Mouse (Mus musculus): ENCODE measurements around the gene Map2k6. TPM values are rescaled to one million over a fixed set of nuclear protein-coding genes. Genes with fewer than 3 reads are reported as not detected.

Map2k6 gene
- polyA plus RNA-seq, 1 experiment from 2014 or later = 4.2 TPM

- Histone ChIP-seq H3K9me3 (ENCODE audit: low read length) (no peaks in the 10 kb centered on the region), H3K36me3 (replicated peaks; ENCODE audit: insufficient read depth, low read length) (no peaks in the 10 kb centered on the region), H3K4me3 (ENCODE audit: low read depth, low read length) (peak overlapping the region; percentile 25), H3K9ac (replicated peaks) (no peak overlapping the region; the same call in 1 of the 2 replicates), H3K4me2 (ENCODE audit: low read depth, low read length) (peak overlapping the region; percentile 66), H3K4me1 (ENCODE audit: insufficient read depth) (no peaks in the 10 kb centered on the region), H3K27ac (ENCODE audit: low read depth) (peak overlapping the region; percentile 86), H3K27me3 (ENCODE audit: insufficient read depth, low read length) (no peaks in the 10 kb centered on the region)
- WGBS (ENCODE audit: insufficient replicate concordance) = 17% methylated on average over 15 of the region's 15 CpGs
- TF ChIP-seq EP300 (IDR thresholded peaks at IDR 0.05; ENCODE audit: low read depth) = no peak
- TF ChIP-seq CTCF (IDR thresholded peaks at IDR 0.05; ENCODE audit: low read depth) = no peak
- no peak for DNase-seq
- peak; percentile 43 for ATAC-seq
Observed at GRCm38 (mm10) chr11:110380310-110380668, 18.6 kb upstream of the Map2k6 start.

- no peaks in the 10 kb centered on the region for H3K4me1 ChIP-seq (ENCODE audit: insufficient read depth)
- DNase-seq (no peak), ATAC-seq (no peak)
- no peak for TF ChIP-seq CTCF (IDR thresholded peaks at IDR 0.05; ENCODE audit: low read depth)
- TF ChIP-seq EP300 (IDR thresholded peaks at IDR 0.05; ENCODE audit: low read depth) = no peak
- no peaks in the 10 kb centered on the region for H3K9me3 ChIP-seq (ENCODE audit: low read length)
- no peak overlapping the region for H3K4me2 ChIP-seq (ENCODE audit: low read depth, low read length)
- no peak overlapping the region for H3K4me3 ChIP-seq (ENCODE audit: low read depth, low read length)
- H3K9ac ChIP-seq (replicated peaks) = no peak overlapping the region
- H3K27me3 ChIP-seq (ENCODE audit: insufficient read depth, low read length) = no peaks in the 10 kb centered on the region
- WGBS (ENCODE audit: insufficient replicate concordance) = 71% methylated on average over 2 of the region's 2 CpGs
- H3K27ac ChIP-seq (ENCODE audit: low read depth) = no peak overlapping the region
- no peaks in the 10 kb centered on the region for H3K36me3 ChIP-seq (replicated peaks; ENCODE audit: insufficient read depth, low read length)
Observed at GRCm38 (mm10) chr11:110385487-110385886, 13.4 kb upstream of the Map2k6 start.

- H3K27me3 ChIP-seq (ENCODE audit: insufficient read depth, low read length) = no peaks in the 10 kb centered on the region
- ATAC-seq = no peak
Observed at GRCm38 (mm10) chr11:110392763-110393162, 6.2 kb upstream of the Map2k6 start.

GRCm38 (mm10) chr11:110394788-110395452 lies 4.0 kb upstream of the Map2k6 start:
- ATAC-seq (no peak), DNase-seq (no peak)
- Histone ChIP-seq H3K9me3 (ENCODE audit: low read length) (peaks cover 5% of the 10 kb centered on the region), H3K4me2 (ENCODE audit: low read depth, low read length) (no peak overlapping the region), H3K9ac (replicated peaks) (no peak overlapping the region), H3K27ac (ENCODE audit: low read depth) (no peak overlapping the region), H3K4me1 (ENCODE audit: insufficient read depth) (peaks cover 4% of the 10 kb centered on the region; the same call in 1 of the 2 replicates), H3K36me3 (replicated peaks; ENCODE audit: insufficient read depth, low read length) (no peaks in the 10 kb centered on the region), H3K27me3 (ENCODE audit: insufficient read depth, low read length) (no peaks in the 10 kb centered on the region), H3K4me3 (ENCODE audit: low read depth, low read length) (no peak overlapping the region)
- 68% methylated on average over 5 of the region's 5 CpGs for WGBS (ENCODE audit: insufficient replicate concordance)
- TF ChIP-seq EP300 (IDR thresholded peaks at IDR 0.05; ENCODE audit: low read depth) = no peak
- TF ChIP-seq CTCF (IDR thresholded peaks at IDR 0.05; ENCODE audit: low read depth) = no peak

More at GRCm38 (mm10) chr11:110392763-110393162, 6.2 kb upstream of the Map2k6 start:
- WGBS (ENCODE audit: insufficient replicate concordance) = 80% methylated on average over 3 of the region's 3 CpGs
- Histone ChIP-seq H3K4me3 (ENCODE audit: low read depth, low read length) (no peak overlapping the region), H3K4me1 (ENCODE audit: insufficient read depth) (no peaks in the 10 kb centered on the region), H3K4me2 (ENCODE audit: low read depth, low read length) (no peak overlapping the region), H3K9me3 (ENCODE audit: low read length) (peaks cover 5% of the 10 kb centered on the region), H3K36me3 (replicated peaks; ENCODE audit: insufficient read depth, low read length) (no peaks in the 10 kb centered on the region), H3K9ac (replicated peaks) (no peak overlapping the region), H3K27ac (ENCODE audit: low read depth) (no peak overlapping the region)
- DNase-seq = no peak
- no peak for TF ChIP-seq EP300 (IDR thresholded peaks at IDR 0.05; ENCODE audit: low read depth)

GRCm38 (mm10) chr11:110396085-110396484 lies 2.8 kb upstream of the Map2k6 start:
- no peaks in the 10 kb centered on the region for H3K36me3 ChIP-seq (replicated peaks; ENCODE audit: insufficient read depth, low read length)
- no peak for ATAC-seq
- WGBS (ENCODE audit: insufficient replicate concordance) = 76% methylated on average over 19 of the region's 19 CpGs
- no peak overlapping the region for H3K9ac ChIP-seq (replicated peaks)
- H3K4me1 ChIP-seq (ENCODE audit: insufficient read depth) = peaks cover 10% of the 10 kb centered on the region
- no peaks in the 10 kb centered on the region for H3K27me3 ChIP-seq (ENCODE audit: insufficient read depth, low read length)
- no peak for DNase-seq
- H3K4me3 ChIP-seq (ENCODE audit: low read depth, low read length) = no peak overlapping the region
- no peak overlapping the region for H3K27ac ChIP-seq (ENCODE audit: low read depth)
- TF ChIP-seq EP300 (IDR thresholded peaks at IDR 0.05; ENCODE audit: low read depth) (no peak), CTCF (IDR thresholded peaks at IDR 0.05; ENCODE audit: low read depth) (no peak)
- no peak overlapping the region for H3K4me2 ChIP-seq (ENCODE audit: low read depth, low read length)
- H3K9me3 ChIP-seq (ENCODE audit: low read length) = peaks cover 3% of the 10 kb centered on the region

- ATAC-seq = peak; percentile 11; the same call in 1 of the 2 replicates
- H3K27ac ChIP-seq (ENCODE audit: low read depth) = 0 out of 2 replicates have a peak overlapping the region, but pooled peaks have one; percentile 39
- DNase-seq = no peak
- TF ChIP-seq CTCF (IDR thresholded peaks at IDR 0.05; ENCODE audit: low read depth) (no peak), EP300 (IDR thresholded peaks at IDR 0.05; ENCODE audit: low read depth) (no peak)
- H3K36me3 ChIP-seq (replicated peaks; ENCODE audit: insufficient read depth, low read length) = no peaks in the 10 kb centered on the region
- peaks cover 10% of the 10 kb centered on the region for H3K4me1 ChIP-seq (ENCODE audit: insufficient read depth)
- peak overlapping the region; percentile 93 for H3K4me2 ChIP-seq (ENCODE audit: low read depth, low read length)
- WGBS (ENCODE audit: insufficient replicate concordance) = 5% methylated on average over 15 of the region's 15 CpGs
- no peaks in the 10 kb centered on the region for H3K27me3 ChIP-seq (ENCODE audit: insufficient read depth, low read length)
- H3K9me3 ChIP-seq (ENCODE audit: low read length) = no peaks in the 10 kb centered on the region
- peak overlapping the region; percentile 66 for H3K4me3 ChIP-seq (ENCODE audit: low read depth, low read length)
- H3K9ac ChIP-seq (replicated peaks) = peak overlapping the region; percentile 50
Observed at GRCm38 (mm10) chr11:110399240-110400150, 573 bp downstream of the Map2k6 start.

All from liver, postnatal 0 days (tissue).